In the genomic region with DNA sequence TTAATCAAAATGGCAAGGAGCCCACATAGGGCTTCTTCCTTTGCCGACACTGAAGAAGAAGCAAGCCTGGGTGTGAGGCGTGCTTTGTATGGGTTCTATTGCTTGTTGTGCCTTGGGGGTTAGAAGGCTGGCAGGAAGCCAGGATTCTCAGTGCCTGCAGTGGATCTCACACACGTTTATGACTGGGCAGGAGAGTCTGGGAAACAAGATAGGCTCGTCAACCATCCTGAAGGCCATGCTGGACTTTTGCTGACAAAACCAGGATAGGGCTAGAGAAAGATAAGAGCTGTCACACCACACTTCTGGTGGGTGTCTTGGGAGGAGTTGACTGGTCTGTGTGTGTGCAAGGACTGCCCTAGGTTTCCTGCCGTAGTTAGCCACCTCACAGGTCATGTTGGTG, we compare ENCODE assay signal across 24 mouse cellular contexts.
DNase-seq lines count a peak whose midpoint lies in the region; ATAC-seq lines count a peak whose summit lies in the region.
"Had no signal": no experiment of that assay in that cellular context is flagged by ENCODE, and none has a peak within 500 bp of the region (broad histone marks: within the 10 kb centered on the region; RNA-seq: fewer than 3 reads in every experiment).

No protein-coding gene starts in this region.

- peak; percentile 80 for ATAC-seq in heart, embryonic 12.5 days (ENCODE audit: insufficient number of reproducible peaks, low FRiP score)
- peak; percentile 78 for ATAC-seq in heart, embryonic 15.5 days (replicated peaks; ENCODE audit: insufficient number of reproducible peaks, insufficient read depth, low FRiP score, low read depth)
- ATAC-seq: CD4-positive, CD25-positive, alpha-beta regulatory T cell, adult 4 months; forebrain, embryonic 13.5 days; forebrain, embryonic 16.5 days; hindbrain, postnatal 0 days; inflammation-experienced regulatory T-cells, adult 6 months; intestine, embryonic 16.5 days had no signal

- no peak overlapping the region for H3K4me3 ChIP-seq in heart, embryonic 12.5 days
- H3K4me3 ChIP-seq in heart, embryonic 15.5 days: no peak overlapping the region
- H3K4me3 ChIP-seq: forebrain, embryonic 10.5 days; forebrain, embryonic 13.5 days had no signal

- no peaks in the 10 kb centered on the region for H3K9me3 ChIP-seq in heart, embryonic 12.5 days (replicated peaks)
- no peaks in the 10 kb centered on the region for H3K9me3 ChIP-seq in heart, embryonic 15.5 days (replicated peaks)
- H3K9me3 ChIP-seq: forebrain, embryonic 10.5 days; forebrain, embryonic 13.5 days had no signal

- no peaks in the 10 kb centered on the region for H3K27me3 ChIP-seq in heart, embryonic 12.5 days (replicated peaks)
- no peaks in the 10 kb centered on the region for H3K27me3 ChIP-seq in heart, embryonic 15.5 days
- H3K27me3 ChIP-seq: forebrain, embryonic 13.5 days had no signal

- intact Hi-C loops in heart, postnatal 14 days (cut with DNase I): no loop called here
- intact Hi-C loops in heart, postnatal 36 days (cut with DNase I): no loop called here

- WGBS in heart, embryonic 12.5 days: 12% methylated on average over 5 of the region's 5 CpGs
- WGBS in heart, embryonic 15.5 days: 18% methylated on average over 5 of the region's 5 CpGs

- H3K4me1 ChIP-seq in heart, embryonic 12.5 days (replicated peaks): peaks cover 21% of the 10 kb centered on the region
- H3K4me1 ChIP-seq in heart, embryonic 15.5 days (replicated peaks): peaks cover 4% of the 10 kb centered on the region; the same call in 1 of the 2 replicates

- H3K4me2 ChIP-seq in heart, embryonic 12.5 days: no peak overlapping the region
- no peak overlapping the region for H3K4me2 ChIP-seq in heart, embryonic 15.5 days
- H3K4me2 ChIP-seq: forebrain, embryonic 13.5 days; hindbrain, embryonic 14.5 days had no signal

- H3K36me3 ChIP-seq in heart, embryonic 12.5 days: no peaks in the 10 kb centered on the region
- no peaks in the 10 kb centered on the region for H3K36me3 ChIP-seq in heart, embryonic 15.5 days
- H3K36me3 ChIP-seq: forebrain, embryonic 10.5 days had no signal

- DNase-seq in heart, adult 8-10 months (ENCODE audit: low spot score): no peak
- DNase-seq in heart, postnatal 14 days: no peak
- peak; percentile 20 for DNase-seq in heart, postnatal 4 days
- no peak for DNase-seq in heart, postnatal 36 days
- no peak for DNase-seq in adrenal gland, adult (ENCODE audit: inconsistent age in 2 of 2, low spot score in 1 of 2)
- DNase-seq: adrenal gland, adult 8-10 months; adrenal gland, postnatal 25 days; cerebellum, adult 18-20 months; cerebellum, adult 9-10 months; cerebellum, postnatal 14 days; gastrocnemius, postnatal 10 days; gastrocnemius, postnatal 36 days; kidney, adult 18-20 months; kidney, adult 9 months had no signal

- no peak overlapping the region for H3K9ac ChIP-seq in heart, embryonic 12.5 days
- H3K9ac ChIP-seq in heart, embryonic 15.5 days: no peak overlapping the region
- H3K9ac ChIP-seq: forebrain, embryonic 13.5 days; hindbrain, embryonic 14.5 days had no signal

- H3K27ac ChIP-seq in heart, embryonic 12.5 days (ENCODE audit: poor library complexity, severe bottlenecking): peak overlapping the region; percentile 58
- H3K27ac ChIP-seq in heart, embryonic 15.5 days: no peak overlapping the region
- H3K27ac ChIP-seq: forebrain, embryonic 10.5 days; forebrain, embryonic 13.5 days; hindbrain, embryonic 14.5 days; hindbrain, postnatal 0 days had no signal
